Mouse (Mus musculus) liver, embryonic 14.5 days (tissue): Measurements from ENCODE around the gene Arhgap22.

Experiments
- CTCF ChIP-seq: IDR thresholded peaks from 2 replicates; pipeline ENCODE4 v1.5.1; 2016; ENCODE audit warnings: antibody characterized with exemption, low read depth, control low read depth
- EP300 ChIP-seq: IDR thresholded peaks from 2 replicates; pipeline ENCODE4 v1.6.1; 2016; ENCODE audit warnings: antibody characterized with exemption, low read depth

GRCm38 (mm10) chr14:33231311-33231710 is 17.5 kb downstream of the Arhgap22 start:
- TF ChIP-seq CTCF: no peak
- no peak for TF ChIP-seq EP300
